Mouse (Mus musculus): ENCODE measurements around the gene St7. TPM values are rescaled to one million over a fixed set of nuclear protein-coding genes. Genes with fewer than 3 reads are reported as not detected.

The St7 gene
- total RNA-seq, 2 experiments from 2014 or later = 27.0 to 27.4 TPM

DNA sequence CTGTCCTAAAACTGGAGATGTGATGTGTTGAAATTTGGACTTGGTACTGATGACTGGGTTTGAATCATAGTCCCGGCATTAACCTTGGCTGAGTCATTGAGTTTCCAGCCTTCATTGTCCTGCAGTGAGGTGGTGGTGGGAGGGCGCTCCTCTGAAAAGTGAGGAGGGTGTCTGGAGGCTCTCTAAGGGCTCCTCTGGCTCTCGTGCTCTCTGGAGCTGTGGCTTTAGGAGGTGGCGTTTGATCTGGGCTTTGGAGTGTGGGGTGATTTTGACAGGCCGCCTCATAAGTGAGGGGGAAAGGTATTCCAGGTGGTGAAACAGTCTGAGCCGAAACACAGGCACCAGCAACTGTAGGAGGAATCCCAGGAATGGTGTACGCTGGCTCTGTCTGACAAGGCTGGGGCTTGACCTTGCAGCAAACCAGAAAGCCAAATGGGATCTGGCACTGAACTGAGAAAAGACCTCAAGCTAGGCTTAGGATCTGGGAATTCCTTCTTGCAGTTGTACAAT is 184.0 kb downstream of the St7 start:
- peak; percentile 3 to 15 for DNase-seq (ENCODE audit: low spot score in 2 of 2)

DNA sequence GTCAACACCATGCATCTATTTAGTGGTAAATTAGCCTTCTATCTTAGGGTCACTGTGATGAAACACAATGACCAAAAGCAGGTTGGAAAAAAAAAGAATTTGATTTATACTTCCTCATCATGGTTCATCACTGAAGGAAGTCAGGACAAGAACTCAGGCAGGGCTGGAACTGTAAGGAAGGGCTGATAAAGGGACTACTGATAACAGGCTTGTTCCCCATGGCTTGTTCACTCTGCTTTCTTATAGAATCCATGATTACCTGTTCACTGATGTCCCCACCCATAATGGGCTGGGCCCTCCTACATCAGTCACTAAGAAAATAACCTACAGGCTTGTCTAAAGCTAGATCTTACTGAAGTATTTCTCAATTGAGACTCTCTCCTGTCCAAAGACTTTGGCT is 190.2 kb downstream of the St7 start:
- no peak for DNase-seq (ENCODE audit: low spot score in 2 of 2)

DNA sequence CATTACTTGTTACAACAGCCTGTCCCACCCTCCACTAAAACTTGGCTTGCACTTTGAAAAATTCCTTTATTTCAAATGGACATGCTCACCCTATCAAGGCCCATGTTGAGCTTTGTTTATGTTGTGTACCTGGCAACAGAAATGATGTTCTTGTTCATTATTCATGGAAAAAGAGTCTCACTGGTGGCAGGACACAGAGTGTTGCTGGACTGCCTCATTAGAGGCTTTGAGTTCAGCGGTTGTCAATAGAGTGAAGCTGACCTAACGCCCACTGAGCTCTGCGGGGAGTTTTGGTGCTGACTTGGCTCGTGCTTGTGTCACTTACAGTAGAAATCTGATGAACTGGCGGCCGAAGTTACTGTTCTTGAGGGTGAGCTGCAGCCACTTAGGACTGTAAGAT is 195.0 kb downstream of the St7 start:
- DNase-seq (ENCODE audit: low spot score in 2 of 2) = no peak

DNA sequence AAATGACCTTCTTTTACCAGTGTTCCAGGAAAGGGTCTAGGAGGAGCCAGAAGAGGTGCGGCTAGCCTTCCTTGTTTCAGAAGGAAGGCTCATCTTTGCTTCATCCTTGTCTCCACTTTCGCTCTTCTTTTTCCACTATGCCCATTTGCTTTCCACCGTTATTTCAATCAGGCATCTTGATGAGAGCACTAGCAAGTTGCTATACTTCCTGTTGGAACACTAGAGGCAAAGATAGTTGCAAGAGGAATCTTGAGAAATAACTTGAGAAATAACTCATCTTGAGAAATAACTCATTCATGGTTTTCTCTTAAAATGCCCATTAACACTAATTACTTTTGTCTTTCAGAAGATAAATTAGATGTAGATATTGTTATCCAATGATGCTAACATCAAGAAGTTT is 202.8 kb downstream of the St7 start:
- DNase-seq (ENCODE audit: low spot score in 2 of 2) = no peak

DNA sequence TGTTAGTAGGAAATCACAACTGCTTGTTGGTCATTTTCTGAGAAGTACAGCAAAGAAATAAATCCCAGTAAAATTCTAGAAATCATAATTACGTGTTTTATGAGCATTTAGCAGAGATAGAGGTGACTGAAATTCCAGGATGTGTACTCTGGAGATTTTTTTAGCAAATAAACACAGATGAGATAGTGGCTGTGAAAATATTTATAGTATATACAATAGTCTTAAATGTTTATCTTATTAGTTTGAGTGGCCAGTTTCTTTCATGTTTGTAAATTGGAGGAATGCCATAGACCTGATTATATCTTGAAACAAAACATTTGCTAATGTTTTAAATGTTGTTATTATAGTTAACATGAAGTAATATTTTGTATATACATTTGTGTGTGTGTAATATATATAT is 205.8 kb downstream of the St7 start:
- DNase-seq (ENCODE audit: low spot score in 2 of 2) = no peak

DNA sequence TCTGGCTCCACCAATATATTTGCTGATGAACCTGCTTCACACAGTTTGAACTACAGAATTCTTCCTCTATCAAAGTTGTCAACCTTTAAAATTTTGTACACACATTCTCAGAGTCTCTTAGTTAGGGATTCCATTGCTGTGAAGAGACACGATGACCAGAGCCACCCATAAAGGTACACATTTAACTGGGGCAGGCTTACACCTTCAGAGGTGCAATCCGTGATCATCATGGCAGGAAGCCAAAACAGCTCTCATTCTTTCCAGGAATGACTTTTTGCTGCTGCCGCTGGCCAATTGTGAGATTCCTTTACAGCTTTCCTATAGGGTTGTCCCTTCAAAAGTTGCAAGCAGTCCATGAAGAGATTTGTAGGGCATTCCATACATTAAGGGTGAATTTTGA is 210.6 kb downstream of the St7 start:
- DNase-seq (ENCODE audit: low spot score in 2 of 2) = no peak

DNA sequence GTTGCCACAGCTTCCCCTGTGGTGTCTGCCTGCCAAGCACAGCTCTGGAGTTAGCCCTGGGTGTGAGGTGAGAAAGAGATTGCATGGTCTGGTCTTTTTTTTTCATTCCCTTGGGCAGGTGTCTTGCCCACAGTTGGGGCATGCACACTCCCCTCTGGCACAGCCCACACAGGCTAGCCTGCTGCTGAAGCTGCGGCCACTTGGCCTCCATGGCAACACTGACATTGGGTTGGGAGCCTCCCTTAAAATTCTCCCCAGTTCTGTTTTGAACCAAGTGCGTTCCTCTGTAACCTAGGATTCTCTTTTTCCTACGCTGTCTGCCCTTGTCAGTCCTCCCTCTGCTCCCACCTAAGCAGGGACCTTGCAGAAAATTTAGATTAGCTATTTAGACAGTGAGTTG is 213.0 kb downstream of the St7 start:
- no peak for DNase-seq (ENCODE audit: low spot score in 2 of 2)

DNA sequence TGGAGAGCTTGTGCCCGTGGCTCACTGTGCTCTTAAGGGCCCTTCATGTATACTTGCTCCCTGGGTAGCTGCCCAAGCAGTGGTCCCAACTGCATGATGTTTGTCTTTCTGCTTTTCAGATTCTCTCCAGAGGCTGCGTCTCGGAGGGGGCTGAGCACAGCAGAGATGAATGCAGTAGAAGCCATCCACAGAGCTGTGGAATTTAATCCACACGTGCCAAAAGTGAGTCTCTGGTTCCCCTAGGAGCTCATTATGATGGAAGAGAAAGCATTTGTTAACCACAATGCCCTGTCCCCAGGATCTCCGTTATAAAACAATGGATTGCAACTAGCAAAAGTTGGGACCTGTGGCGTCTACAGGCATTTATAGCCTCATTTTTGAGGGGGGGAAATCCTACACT is 213.6 kb downstream of the St7 start:
- no peak for DNase-seq (ENCODE audit: low spot score in 2 of 2)

DNA sequence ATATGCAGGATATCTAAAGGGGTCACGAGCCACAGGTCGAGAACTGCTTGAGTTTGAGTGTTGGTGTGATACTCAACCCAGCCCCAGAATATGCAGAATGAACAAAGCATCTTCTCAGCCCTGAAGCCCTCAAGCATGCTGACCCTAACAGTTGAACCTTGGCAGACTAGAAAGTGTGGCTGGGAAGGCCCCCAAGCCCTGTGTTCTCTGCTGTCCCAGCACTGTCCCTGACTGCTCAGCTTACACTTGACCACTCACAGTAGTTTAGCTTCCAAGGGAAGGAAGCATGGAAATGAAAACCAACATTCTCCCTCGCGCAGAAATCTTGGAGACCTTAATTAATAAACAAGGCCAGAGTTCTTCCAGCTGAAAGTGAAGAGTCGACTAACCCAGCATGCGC is 219.6 kb downstream of the St7 start:
- no peak for DNase-seq (ENCODE audit: low spot score in 2 of 2)

DNA sequence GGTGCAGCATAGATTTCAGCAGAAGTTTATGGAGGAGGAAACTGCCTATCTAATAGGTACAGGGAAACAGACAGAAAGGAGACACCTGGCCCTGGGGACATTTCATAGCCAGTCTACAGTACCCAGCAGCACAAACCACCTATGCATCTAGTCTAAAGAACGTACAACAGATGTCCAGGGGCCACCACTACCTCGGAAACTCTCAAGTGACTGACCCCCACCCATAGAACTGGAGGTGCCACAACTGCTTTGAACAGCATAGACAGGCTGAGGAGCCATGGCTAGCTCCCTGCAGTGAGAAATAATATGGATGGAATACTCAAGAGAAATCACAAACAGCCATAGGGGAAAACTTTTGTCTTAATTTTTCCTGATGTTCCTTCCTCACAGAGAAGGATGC is 220.1 kb downstream of the St7 start:
- DNase-seq (ENCODE audit: low spot score in 2 of 2) = no peak

DNA sequence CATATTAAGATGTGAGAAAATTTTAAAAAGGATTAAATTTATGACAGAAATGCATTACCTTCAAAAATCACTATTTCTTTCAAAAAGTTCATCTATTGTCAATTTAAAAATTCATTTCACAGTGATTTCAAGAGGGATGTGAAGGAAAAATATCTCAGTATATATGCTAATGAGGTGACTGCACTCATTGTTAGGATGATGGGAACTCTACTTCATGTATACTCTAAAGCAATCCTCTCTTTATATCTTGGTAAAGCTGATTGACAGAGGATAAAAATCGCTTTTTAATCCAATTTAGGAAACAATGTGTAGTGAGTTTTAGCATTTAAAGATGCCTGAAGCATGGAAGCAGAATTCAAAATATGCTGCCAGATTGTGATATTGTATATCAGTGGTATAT is 220.6 kb downstream of the St7 start:
- no peak for DNase-seq (ENCODE audit: low spot score in 2 of 2)

DNA sequence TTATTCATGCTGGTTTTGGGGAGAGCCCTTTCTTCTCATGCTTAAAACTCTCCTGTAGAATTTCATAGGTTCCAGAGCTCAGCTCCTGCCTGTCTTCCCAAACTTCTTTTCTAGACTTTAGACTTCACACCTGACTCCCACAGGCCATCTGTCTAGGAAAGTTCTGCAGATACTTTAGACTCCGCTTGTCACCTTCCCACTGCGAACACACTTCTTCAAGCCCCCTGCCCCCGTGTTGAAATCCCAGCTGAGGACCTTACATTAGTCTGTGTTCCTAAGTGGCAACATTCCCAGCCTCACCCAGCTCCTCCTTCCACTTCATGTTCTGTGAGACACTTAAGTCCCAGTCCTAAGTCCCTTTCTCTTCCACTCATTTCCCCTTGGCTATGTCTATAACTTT is 221.6 kb downstream of the St7 start:
- DNase-seq (ENCODE audit: low spot score in 2 of 2) = no peak

DNA sequence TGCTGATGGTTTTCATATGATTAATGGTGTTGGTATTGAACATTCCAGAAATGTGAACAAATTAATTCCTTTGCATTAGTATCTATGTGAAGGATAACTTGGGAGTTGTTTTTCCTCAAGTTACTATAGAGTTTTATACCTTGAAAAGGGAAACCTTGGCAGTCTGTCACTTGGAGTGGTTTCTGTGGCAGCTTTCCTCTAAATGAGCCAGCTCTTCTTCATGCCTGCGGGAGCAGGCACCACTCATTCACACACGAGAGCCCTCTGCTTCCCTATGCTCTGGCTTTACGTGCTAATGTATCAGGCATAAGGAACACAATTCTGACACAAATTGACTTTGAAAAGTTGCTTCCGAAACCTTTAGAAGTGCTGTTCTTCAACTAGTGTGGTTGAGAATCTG is 224.5 kb downstream of the St7 start:
- no peak for DNase-seq (ENCODE audit: low spot score in 2 of 2)

DNA sequence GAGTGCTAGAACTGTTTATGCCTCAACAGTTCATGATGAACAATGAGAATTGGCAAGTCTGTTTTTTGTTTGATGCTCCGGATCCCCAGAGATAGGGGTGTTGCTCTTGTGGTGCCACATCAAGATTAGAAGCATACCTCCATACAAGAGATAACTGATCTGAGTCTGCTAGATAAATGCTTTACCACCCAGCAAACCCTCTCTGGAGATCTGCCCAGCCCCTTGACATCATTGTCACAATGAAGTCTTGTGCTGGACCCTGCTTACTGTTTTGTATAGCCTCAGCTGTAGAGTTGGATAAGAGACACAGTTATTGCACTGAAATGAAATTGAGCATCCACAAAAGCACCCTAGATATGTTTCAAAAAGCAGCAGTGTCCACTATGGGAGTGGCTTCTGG is 229.4 kb downstream of the St7 start:
- DNase-seq (ENCODE audit: low spot score in 2 of 2) = no peak

DNA sequence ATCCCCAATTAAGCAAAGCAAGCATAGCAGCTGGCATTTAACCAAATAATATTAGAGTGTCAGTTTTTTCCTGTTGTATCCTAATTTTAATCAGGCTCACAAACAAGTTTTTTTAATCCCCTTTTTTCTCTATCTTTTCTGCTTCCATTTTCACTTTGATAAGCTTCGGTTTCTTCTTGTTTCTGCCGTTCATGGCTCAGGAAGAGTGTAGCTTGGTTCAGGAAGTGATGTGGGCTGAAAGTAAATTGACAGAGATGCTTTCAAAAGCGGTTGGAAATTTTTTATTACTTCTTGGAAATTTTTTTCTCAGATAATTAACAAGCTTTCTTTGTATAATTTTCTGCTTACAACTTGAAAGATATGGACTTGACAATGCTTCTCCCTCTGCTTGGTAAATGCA is 230.2 kb downstream of the St7 start:
- DNase-seq (ENCODE audit: low spot score in 2 of 2) = no peak

DNA sequence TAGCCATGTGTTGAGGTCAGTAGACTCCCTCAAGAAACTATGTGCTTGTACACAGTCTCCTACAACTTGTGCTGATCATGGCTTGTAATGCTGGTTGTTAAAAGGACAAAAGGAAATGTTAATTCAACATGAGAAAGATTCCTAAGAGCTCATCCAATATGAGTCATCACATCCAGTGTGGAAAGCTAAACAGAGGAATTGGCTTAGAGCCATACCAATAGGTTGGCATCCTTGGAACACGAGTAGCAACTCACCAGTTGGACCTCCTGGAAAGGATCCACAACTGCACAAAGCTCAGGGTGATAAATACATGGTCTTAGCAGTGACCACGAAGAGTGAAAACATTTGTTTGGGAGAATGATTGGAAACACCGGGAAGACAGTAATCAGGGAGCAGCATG is 230.6 kb downstream of the St7 start:
- no peak for DNase-seq (ENCODE audit: low spot score in 2 of 2)

DNA sequence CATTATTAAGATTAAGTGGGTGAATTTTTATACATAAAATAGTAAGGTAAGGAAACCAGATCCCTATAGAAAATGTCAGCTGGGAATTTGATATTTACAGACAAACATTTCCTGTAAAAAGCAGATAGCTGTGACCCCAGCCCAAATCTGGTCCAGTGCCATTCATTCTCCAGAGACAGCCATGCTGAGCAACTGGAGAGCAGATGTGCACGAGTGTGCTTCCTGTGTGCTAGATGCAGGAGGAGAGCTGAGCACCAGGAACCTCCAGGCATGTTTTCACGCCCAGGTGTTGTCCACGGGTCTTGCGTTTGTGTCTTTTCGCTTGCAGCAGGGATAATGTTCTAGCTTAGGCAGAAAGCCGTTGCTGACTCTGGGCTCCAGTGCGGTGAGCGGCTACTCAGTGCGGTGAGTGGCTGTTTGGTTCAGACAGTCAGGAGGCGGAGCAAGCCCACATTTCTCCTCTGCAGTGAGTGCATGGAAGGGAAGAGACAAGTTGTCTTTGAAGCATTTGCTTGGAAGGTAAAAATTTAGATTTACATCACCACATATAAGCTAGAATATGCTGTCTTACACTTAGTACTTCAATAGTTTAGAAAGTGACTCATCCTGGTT is 231.3 kb downstream of the St7 start:
- no peak for DNase-seq (ENCODE audit: low spot score in 2 of 2)

DNA sequence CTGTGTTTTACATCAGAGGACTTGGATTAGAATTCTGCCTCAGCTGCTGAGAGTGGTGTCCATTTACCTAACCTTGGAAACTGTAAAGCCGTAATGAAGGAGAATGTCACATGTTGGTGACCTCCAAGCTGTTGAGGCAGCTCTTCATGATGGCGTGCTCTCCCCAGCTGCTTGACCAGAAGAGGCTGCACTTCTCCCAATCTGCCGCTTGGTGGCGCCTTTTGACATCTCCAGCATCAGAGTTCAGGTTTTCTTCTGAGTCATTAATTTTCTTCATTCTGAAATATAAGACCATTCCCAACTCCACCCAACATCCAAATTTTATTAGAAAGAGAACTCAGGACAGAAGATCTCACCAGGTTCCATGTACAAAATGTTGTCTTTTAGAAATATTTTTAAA is 232.5 kb downstream of the St7 start:
- DNase-seq (ENCODE audit: low spot score in 2 of 2) = no peak

DNA sequence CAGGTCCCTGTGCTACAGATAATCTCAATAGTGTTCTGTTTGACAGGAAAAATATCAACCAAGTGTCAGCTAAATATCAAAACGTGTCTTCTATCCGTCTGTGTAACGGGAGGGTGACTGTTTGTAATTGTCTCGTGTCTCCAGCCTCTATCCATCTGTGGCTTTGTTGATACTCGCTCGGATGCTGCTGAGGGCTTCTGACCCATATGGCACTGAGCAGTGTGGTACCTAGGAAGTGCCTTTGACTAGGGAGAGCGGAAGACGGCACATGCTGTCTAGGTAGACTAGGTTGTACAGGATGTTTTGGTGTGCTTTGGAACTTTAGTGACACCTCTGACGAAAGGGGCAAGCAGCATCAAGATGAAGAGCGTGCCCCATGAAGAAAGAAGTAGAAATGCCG is 235.0 kb downstream of the St7 start:
- DNase-seq (ENCODE audit: low spot score in 2 of 2) = no peak

DNA sequence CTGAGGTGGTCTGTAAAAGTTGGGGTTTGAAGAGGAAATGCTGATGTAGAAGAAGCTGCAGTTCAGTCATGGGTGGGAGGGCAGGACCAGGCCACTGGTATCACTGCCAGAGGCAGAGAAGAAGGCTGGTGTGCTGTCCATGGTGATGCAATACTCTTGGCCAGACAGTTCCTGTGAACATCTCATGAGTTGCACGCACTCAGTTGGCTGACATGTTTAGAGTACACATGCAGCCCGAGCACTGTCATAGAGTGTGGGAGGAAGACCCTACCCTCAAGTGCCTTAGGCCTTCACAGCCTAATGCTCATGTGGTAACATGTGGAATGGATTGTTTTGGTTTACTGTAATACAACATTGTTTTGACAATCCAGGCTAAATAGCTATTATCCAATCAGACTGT is 238.5 kb downstream of the St7 start:
- DNase-seq (ENCODE audit: low spot score in 2 of 2) = no peak

DNA sequence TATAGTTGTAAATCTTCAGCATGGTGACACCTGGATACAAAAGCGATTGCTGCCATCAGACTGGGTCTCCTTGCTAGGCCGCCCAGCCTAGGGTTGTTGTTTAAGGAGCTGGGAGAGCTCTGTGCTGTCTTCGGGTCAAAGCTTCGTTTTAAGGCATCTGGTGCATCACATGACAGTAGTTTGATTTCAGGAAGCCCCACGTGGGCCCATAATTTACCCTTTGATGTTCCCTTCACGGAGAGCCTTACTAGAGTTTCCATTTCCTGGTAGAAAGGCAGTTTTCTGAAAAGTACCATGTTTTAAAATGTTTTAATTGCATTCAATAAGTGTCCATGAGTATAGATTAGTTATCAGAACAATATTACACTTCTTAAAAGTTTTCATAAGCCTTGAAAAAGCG is 239.1 kb downstream of the St7 start:
- DNase-seq (ENCODE audit: low spot score in 2 of 2) = no peak

DNA sequence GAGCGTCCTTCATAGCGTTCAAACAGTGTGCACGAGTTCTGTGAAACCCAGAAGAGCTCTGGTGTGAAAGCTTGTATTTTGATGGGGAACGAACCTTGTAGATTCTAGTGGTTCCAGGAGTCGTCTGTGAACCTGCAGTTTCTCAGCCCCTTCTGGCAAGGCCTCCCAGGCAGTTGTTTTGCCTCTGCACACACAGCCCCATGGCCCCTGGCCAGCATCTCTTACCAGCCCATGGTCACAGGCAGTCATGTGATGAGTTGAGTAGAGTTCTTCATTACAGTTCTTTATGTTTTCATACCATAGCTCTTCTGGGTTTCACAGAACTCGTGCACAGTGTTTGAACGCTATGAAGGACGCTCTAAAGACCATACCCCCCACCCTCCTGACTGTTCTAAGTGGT is 240.1 kb downstream of the St7 start:
- no peak for DNase-seq (ENCODE audit: low spot score in 2 of 2)

DNA sequence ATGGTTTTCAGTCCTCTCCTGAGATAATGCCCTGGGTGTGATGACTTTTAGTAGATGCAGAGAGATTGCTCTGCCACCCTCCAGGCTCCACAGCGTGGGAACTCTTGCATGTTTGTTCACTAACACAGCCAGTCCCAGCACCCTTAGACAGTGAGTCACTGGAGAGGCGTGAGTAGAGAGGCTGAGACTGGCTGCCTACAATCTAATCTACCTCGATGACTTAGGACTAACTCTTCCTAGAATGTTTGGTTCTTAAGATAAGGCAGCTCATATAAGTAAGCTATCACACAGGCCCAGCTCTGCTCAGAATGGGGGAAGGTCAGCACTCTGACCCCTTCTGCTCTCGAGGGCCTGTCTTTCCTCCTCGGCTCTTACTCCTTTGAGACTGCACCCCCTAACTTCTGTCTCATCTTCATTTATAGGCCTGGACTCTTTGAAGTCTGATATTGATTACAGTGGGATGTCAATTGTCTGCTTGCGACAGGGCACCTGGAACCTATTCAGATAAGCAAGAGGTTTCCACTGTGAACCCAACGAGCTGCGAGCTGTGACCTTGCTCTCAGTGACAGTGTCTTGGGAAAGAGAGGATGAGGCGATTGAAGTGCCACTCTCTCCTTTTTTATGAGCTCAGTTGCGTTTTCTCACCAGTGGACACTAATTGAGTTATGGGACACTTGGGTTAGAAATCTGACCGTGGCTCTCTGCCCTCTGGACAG is 246.1 kb downstream of the St7 start:
- DNase-seq (ENCODE audit: low spot score in 2 of 2) = no peak
